Mouse (Mus musculus): ENCODE data around the gene Mef2a. TPM values are rescaled to one million over a fixed set of nuclear protein-coding genes. Genes with fewer than 3 reads are reported as not detected.

Gene Mef2a
- polyA plus RNA-seq, 1 experiment from 2014 or later: 41.0 TPM

Other genes with a start within 250 kb of the Mef2a start
- gene Lysmd4, start 150.3 kb downstream of the Mef2a start, polyA plus RNA-seq (2015; fragmentation: Nextera tagmentation; extraction: Ambion mirVana): 35.4 and 36.2 TPM in 2 replicates

Measured in midbrain, embryonic 15.5 days (tissue).